Mouse (Mus musculus): ENCODE results near the gene Hoxa4.
A peak's percentile ranks its signal among the peaks of the same experiment; 100 is the strongest.

The Hoxa4 gene

GRCm38 (mm10) chr6:52164626-52165440 is 26.7 kb downstream of the Hoxa4 start, which contains the start of gene Hoxa2:
Gene Hoxa2, minus strand, starts transcription at chr6:52164831.
- peak in 1 of 2 experiments; percentile 54 for DNase-seq

GRCm38 (mm10) chr6:52164051-52164625 is 27.4 kb downstream of the Hoxa4 start:
- DNase-seq: peak in 1 of 2 experiments; percentile 60

GRCm38 (mm10) chr6:52163366-52164031 is 28.1 kb downstream of the Hoxa4 start:
- no peak for DNase-seq

GRCm38 (mm10) chr6:52162611-52163365 is 28.8 kb downstream of the Hoxa4 start:
- no peak for DNase-seq

- DNase-seq: peak in 1 of 2 experiments; percentile 35
Observed at GRCm38 (mm10) chr6:52162093-52162380, 29.5 kb downstream of the Hoxa4 start.

- no peak for DNase-seq
Observed at GRCm38 (mm10) chr6:52161336-52162092, 30.0 kb downstream of the Hoxa4 start.

- peak; percentile 82 to 86 for DNase-seq
Observed at GRCm38 (mm10) chr6:52160511-52161335, 30.8 kb downstream of the Hoxa4 start.

GRCm38 (mm10) chr6:52159979-52160378 is 31.6 kb downstream of the Hoxa4 start:
- peak; percentile 43 to 65 for DNase-seq

- DNase-seq: peak; percentile 63 to 69
Observed at GRCm38 (mm10) chr6:52159164-52159761, 32.3 kb downstream of the Hoxa4 start.

GRCm38 (mm10) chr6:52158276-52159051 is 33.1 kb downstream of the Hoxa4 start, which contains the start of gene Hoxa1:
Gene Hoxa1, minus strand, starts transcription at chr6:52158317.
- peak; percentile 92 to 93 for DNase-seq

GRCm38 (mm10) chr6:52157466-52158275 is 33.9 kb downstream of the Hoxa4 start:
- no peak for DNase-seq

- DNase-seq: no peak
Observed at GRCm38 (mm10) chr6:52156551-52157200, 34.9 kb downstream of the Hoxa4 start.

- no peak for DNase-seq
Observed at GRCm38 (mm10) chr6:52155471-52155870, 36.1 kb downstream of the Hoxa4 start.

- DNase-seq: no peak
Observed at GRCm38 (mm10) chr6:52154044-52154443, 37.5 kb downstream of the Hoxa4 start.

- no peak for DNase-seq
Observed at GRCm38 (mm10) chr6:52153270-52153669, 38.3 kb downstream of the Hoxa4 start.

- no peak for DNase-seq
Observed at GRCm38 (mm10) chr6:52152226-52153193, 39.0 kb downstream of the Hoxa4 start.

- no peak for DNase-seq
Observed at GRCm38 (mm10) chr6:52151571-52151970, 40.0 kb downstream of the Hoxa4 start.
